Mouse (Mus musculus) lung, postnatal 0 days (tissue): Measurements from ENCODE around the gene Vmn1r32. TPM values are rescaled to one million over a fixed set of nuclear protein-coding genes. Genes with fewer than 3 reads are reported as not detected.

Experiments
- ATAC-seq: fragments of 200-750 bp; cut with Nextera tagmentation; 2 replicates; pipeline ENCODE4 v1.8.0; 2017; ENCODE audit warnings: moderate library complexity
- DNase-seq: peaks from one replicate; pipeline ENCODE4 v3.0.0-alpha.2; 2016; ENCODE audit warnings: low spot score
- H3K27ac ChIP-seq: fragments of 300-500 bp; sonication (generic); 2 replicates; pipeline ENCODE4 v1.5.1; 2014; ENCODE audit warnings: antibody characterized with exemption, mild to moderate bottlenecking, low read length, mixed read lengths
- H3K27me3 ChIP-seq: fragments of 300-500 bp; sonication (generic); replicated peaks from 2 replicates; pipeline ENCODE4 v1.6.1; 2014; ENCODE audit warnings: low read length, mixed read lengths; ENCODE audit not compliant: insufficient read depth
- H3K36me3 ChIP-seq: fragments of 300-500 bp; sonication (generic); 2 replicates; pipeline ENCODE4 v1.6.1; 2014; ENCODE audit warnings: low read length, mixed read lengths; ENCODE audit not compliant: insufficient read depth
- H3K4me1 ChIP-seq: fragments of 300-500 bp; sonication (generic); 2 replicates; pipeline ENCODE4 v1.6.1; 2014; ENCODE audit warnings: antibody characterized with exemption, low read depth, low read length, mixed read lengths; ENCODE audit not compliant: insufficient read depth
- H3K4me2 ChIP-seq: fragments of 300-500 bp; sonication (generic); replicated peaks from 2 replicates; pipeline ENCODE4 v1.6.1; 2014; ENCODE audit warnings: low read depth, mild to moderate bottlenecking, low read length, moderate library complexity, mixed read lengths
- H3K4me3 ChIP-seq: fragments of 300-500 bp; sonication (generic); 2 replicates; pipeline ENCODE4 v1.5.1; 2014; ENCODE audit warnings: low read depth, low read length
- H3K9ac ChIP-seq: fragments of 300-500 bp; sonication (generic); replicated peaks from 2 replicates; pipeline ENCODE4 v1.6.1; 2014; ENCODE audit warnings: low read depth, mild to moderate bottlenecking
- H3K9me3 ChIP-seq: fragments of 300-500 bp; sonication (generic); 2 replicates; pipeline ENCODE4 v1.6.1; 2016; ENCODE audit warnings: low read length, mixed read lengths
- CTCF ChIP-seq: IDR thresholded peaks from 2 replicates; pipeline ENCODE4 v1.5.1; 2016; ENCODE audit warnings: antibody characterized with exemption, mild to moderate bottlenecking
- EP300 ChIP-seq: IDR thresholded peaks from 2 replicates; pipeline ENCODE4 v1.6.1; 2016; ENCODE audit warnings: antibody characterized with exemption, mild to moderate bottlenecking, control low read depth
- WGBS: fragments of 180-500 bp; shearing (Covaris S2); extraction: QIAGEN DNeasy Blood & Tissue Kit; methylation state at CpG from one replicate; pipeline ENCODE4 v1.1.7; 2014; 5-methylcytosine and 5-hydroxymethylcytosine counted together
- polyA plus RNA-seq: library from polyadenylated mRNA; unstranded; fragments of >200 nt; fragmentation: Nextera tagmentation; extraction: Ambion mirVana; gene quantifications from 2 replicates; pipeline ENCODE4 v1.2.1, GENCODE M21; 2015

Gene Vmn1r32
- polyA plus RNA-seq, 1 experiment from 2014 or later, result not detected

DNA sequence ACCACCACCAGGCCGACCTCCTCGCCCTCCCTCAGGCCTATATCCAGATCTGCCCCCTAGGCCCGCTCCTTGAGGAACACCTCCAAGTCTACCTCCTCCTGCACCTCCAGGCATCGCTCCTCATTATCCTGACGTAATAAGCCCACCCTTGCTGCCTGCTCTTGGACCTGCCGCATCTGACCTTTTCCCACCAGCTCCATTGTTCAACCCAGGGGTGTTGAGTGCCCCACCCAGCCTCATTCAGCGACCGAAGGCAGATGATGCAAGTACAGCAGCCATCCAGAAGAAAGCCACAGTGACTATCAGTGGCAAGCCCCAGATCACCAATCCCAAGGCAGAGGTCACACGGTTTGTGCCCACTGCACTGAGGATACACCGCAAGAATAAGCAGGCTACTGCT lies 31.5 kb downstream of the Vmn1r32 start:
- Histone ChIP-seq H3K9ac (no peak overlapping the region), H3K27me3 (no peaks in the 10 kb centered on the region), H3K27ac (no peak overlapping the region), H3K4me3 (no peak overlapping the region), H3K9me3 (no peaks in the 10 kb centered on the region), H3K4me1 (no peaks in the 10 kb centered on the region), H3K4me2 (no peak overlapping the region), H3K36me3 (no peaks in the 10 kb centered on the region)
- 92% methylated on average over 10 of the region's 10 CpGs for WGBS
- TF ChIP-seq EP300, result no peak
- TF ChIP-seq CTCF, result no peak
- DNase-seq (no peak), ATAC-seq (no peak)

DNA sequence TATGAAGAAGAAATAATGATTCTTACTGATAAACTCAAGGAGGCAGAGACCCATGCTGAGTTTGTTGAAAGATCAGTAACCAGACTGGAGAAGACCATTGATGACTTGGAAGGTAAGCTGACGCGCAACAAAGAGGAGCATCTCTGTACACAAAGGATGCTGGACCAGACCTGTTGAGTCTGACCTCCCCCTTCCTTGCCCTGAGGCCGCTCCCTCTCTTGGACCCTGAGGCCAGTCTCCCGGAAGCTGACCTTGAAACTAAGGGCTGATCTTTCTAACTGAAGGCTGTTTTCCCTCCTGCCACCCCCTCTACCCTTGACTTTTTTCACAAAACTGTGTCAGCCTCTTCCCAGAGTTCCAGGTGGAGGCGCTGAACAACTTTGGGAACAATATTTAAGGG lies 43.5 kb downstream of the Vmn1r32 start:
- no peaks in the 10 kb centered on the region for H3K9me3 ChIP-seq
- ATAC-seq (no peak), DNase-seq (no peak)
- no peak overlapping the region for H3K9ac ChIP-seq
- H3K36me3 ChIP-seq, result no peaks in the 10 kb centered on the region
- TF ChIP-seq CTCF, result no peak
- TF ChIP-seq EP300, result no peak
- H3K27ac ChIP-seq, result no peak overlapping the region
- H3K4me1 ChIP-seq, result no peaks in the 10 kb centered on the region
- 93% methylated on average over 5 of the region's 5 CpGs for WGBS
- no peak overlapping the region for H3K4me3 ChIP-seq
- H3K27me3 ChIP-seq, result no peaks in the 10 kb centered on the region
- no peak overlapping the region for H3K4me2 ChIP-seq

Other genes starting within 250 kb of the Vmn1r32 start
- 12.6 and 15.0 TPM in 2 replicates for gene Mad2l1, start 24.7 kb downstream of the Vmn1r32 start, polyA plus RNA-seq
- not detected in 2 replicates for gene Vmn1r33, start 58.2 kb upstream of the Vmn1r32 start, polyA plus RNA-seq
- gene Vmn1r34, start 83.8 kb upstream of the Vmn1r32 start, polyA plus RNA-seq, result not detected in 2 replicates
- gene Vmn1r35, start 125.8 kb upstream of the Vmn1r32 start, polyA plus RNA-seq, result not detected in 2 replicates
- gene Vmn1r36, start 159.1 kb upstream of the Vmn1r32 start, polyA plus RNA-seq, result not detected in 2 replicates
- not detected in 2 replicates for gene Vmn1r37, start 169.3 kb upstream of the Vmn1r32 start, polyA plus RNA-seq
- not detected in 2 replicates for gene Vmn1r38, start 222.5 kb upstream of the Vmn1r32 start, polyA plus RNA-seq